Mouse (Mus musculus): ENCODE measurements around the gene Olfr985. TPM values are rescaled to one million over a fixed set of nuclear protein-coding genes. Genes with fewer than 3 reads are reported as not detected.

Olfr985 gene
- polyA plus RNA-seq (2012; ENCODE audit: insufficient read depth, low replicate concordance), result not detected in 2 replicates

- Histone ChIP-seq H3K4me3 (replicated peaks) (no peak within 1 kb of the TSS), H3K36me3 (replicated peaks; ENCODE audit: low read length) (no peaks in the 10 kb centered on the region), H3K9me3 (no peaks in the 10 kb centered on the region), H3K4me1 (no peaks in the 10 kb centered on the region), H3K27me3 (replicated peaks) (no peaks in the 10 kb centered on the region)
- no peak for TF ChIP-seq GATA1 (IDR thresholded peaks at IDR 0.05; ENCODE audit: borderline replicate concordance, low read length)
- no peak for TF ChIP-seq FLI1 (IDR thresholded peaks at IDR 0.05; ENCODE audit: low read length)
Observed at GRCm38 (mm10) chr9:40130084-40130483, at the start of gene Olfr985. TSS of gene Olfr985 (minus strand) at chr9:40130184.

- TF ChIP-seq GATA1 (IDR thresholded peaks at IDR 0.05; ENCODE audit: borderline replicate concordance, low read length), result no peak
- Histone ChIP-seq H3K4me3 (replicated peaks) (no peak overlapping the region), H3K9me3 (no peaks in the 10 kb centered on the region), H3K36me3 (replicated peaks; ENCODE audit: low read length) (no peaks in the 10 kb centered on the region), H3K4me1 (no peaks in the 10 kb centered on the region), H3K27me3 (replicated peaks) (no peaks in the 10 kb centered on the region)
Observed at GRCm38 (mm10) chr9:40177017-40177416, 47.0 kb upstream of the Olfr985 start.

DNA sequence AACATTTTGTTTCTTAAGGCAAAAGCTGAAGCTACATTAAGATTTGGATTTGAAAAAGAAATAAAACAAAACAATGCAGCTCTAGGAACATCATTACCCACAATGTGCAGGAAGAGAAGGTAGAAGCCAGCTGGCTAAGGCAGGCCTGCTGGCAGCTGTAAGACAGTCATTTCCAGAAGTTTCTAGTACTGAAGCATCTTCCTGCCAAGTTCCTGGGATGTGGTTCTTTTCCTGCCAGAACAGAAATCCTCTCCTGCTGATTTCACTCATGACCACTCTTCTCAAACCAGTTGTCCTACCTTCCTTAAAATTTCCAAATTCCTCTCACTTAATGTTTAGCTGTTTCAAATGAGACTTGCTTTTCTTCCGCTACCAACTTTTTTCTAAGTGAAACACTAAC is 36.5 kb upstream of the Olfr985 start:
- H3K36me3 ChIP-seq (replicated peaks; ENCODE audit: low read length), result no peaks in the 10 kb centered on the region
- no peaks in the 10 kb centered on the region for H3K27me3 ChIP-seq (replicated peaks)
- TF ChIP-seq FLI1 (IDR thresholded peaks at IDR 0.05; ENCODE audit: low read length) (no peak), GATA1 (IDR thresholded peaks at IDR 0.05; ENCODE audit: borderline replicate concordance, low read length) (no peak)
- no peaks in the 10 kb centered on the region for H3K4me1 ChIP-seq
- H3K4me3 ChIP-seq (replicated peaks), result no peak overlapping the region
- H3K9me3 ChIP-seq, result no peaks in the 10 kb centered on the region

- H3K36me3 ChIP-seq (replicated peaks; ENCODE audit: low read length), result no peaks in the 10 kb centered on the region
- TF ChIP-seq FLI1 (IDR thresholded peaks at IDR 0.05; ENCODE audit: low read length) (no peak), GATA1 (IDR thresholded peaks at IDR 0.05; ENCODE audit: borderline replicate concordance, low read length) (no peak)
- no peaks in the 10 kb centered on the region for H3K27me3 ChIP-seq (replicated peaks)
- H3K4me3 ChIP-seq (replicated peaks), result no peak overlapping the region
- no peaks in the 10 kb centered on the region for H3K4me1 ChIP-seq
- H3K9me3 ChIP-seq, result no peaks in the 10 kb centered on the region
Observed at GRCm38 (mm10) chr9:40155118-40155644, 25.2 kb upstream of the Olfr985 start.

DNA sequence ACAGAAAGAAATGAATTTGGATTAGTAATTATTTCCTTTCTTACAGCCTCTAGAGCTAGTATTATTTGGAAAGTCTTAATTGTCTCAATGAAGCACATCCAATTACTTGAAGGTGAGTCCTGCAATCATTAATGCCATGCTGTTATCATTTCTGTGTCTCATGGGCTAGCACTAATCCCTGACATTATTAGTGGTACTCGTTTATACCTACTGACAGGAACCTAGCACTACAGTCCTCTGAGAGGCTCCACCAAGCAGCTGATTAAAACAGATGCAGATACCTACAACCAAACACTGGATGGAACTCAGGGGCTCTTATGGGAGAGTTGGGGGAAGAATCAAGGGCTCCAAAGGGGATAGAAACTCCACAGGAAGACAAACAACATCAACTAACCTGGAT is 11.6 kb upstream of the Olfr985 start:
- TF ChIP-seq FLI1 (IDR thresholded peaks at IDR 0.05; ENCODE audit: low read length) (no peak), GATA1 (IDR thresholded peaks at IDR 0.05; ENCODE audit: borderline replicate concordance, low read length) (no peak)

DNA sequence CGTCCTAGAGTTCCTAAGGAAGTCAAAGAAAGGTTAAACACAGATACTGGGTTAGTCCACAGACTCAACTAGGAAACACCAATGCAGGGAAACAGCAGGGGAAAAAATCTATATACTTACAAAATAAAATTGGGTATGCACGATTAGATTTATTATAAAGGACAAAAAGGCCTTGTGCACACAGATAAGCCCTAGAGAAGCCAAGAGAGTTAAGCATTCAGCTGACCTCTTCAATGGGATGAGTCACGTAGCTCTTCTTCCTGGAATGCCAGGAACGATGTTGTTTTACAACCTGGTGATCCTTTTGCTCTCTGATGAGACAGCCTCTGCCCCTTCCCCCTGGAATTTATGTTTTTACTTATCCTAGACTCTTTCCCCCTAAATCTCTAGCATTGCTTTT is 9.5 kb upstream of the Olfr985 start:
- no peaks in the 10 kb centered on the region for H3K9me3 ChIP-seq
- no peaks in the 10 kb centered on the region for H3K4me1 ChIP-seq
- no peaks in the 10 kb centered on the region for H3K27me3 ChIP-seq (replicated peaks)
- no peaks in the 10 kb centered on the region for H3K36me3 ChIP-seq (replicated peaks; ENCODE audit: low read length)
- no peak for TF ChIP-seq FLI1 (IDR thresholded peaks at IDR 0.05; ENCODE audit: low read length)
- H3K4me3 ChIP-seq (replicated peaks), result no peak overlapping the region

More for the DNA sequence above, 11.6 kb upstream of the Olfr985 start:
- no peaks in the 10 kb centered on the region for H3K4me1 ChIP-seq
- no peaks in the 10 kb centered on the region for H3K9me3 ChIP-seq
- H3K4me3 ChIP-seq (replicated peaks), result no peak overlapping the region
- no peaks in the 10 kb centered on the region for H3K27me3 ChIP-seq (replicated peaks)
- no peaks in the 10 kb centered on the region for H3K36me3 ChIP-seq (replicated peaks; ENCODE audit: low read length)

GRCm38 (mm10) chr9:40136987-40137688 is 7.2 kb upstream of the Olfr985 start:
- Histone ChIP-seq H3K9me3 (no peaks in the 10 kb centered on the region), H3K27me3 (replicated peaks) (no peaks in the 10 kb centered on the region), H3K36me3 (replicated peaks; ENCODE audit: low read length) (no peaks in the 10 kb centered on the region), H3K4me1 (no peaks in the 10 kb centered on the region), H3K4me3 (replicated peaks) (peak overlapping the region; percentile 59)
- no peak for TF ChIP-seq GATA1 (IDR thresholded peaks at IDR 0.05; ENCODE audit: borderline replicate concordance, low read length)
- no peak for TF ChIP-seq FLI1 (IDR thresholded peaks at IDR 0.05; ENCODE audit: low read length)

DNA sequence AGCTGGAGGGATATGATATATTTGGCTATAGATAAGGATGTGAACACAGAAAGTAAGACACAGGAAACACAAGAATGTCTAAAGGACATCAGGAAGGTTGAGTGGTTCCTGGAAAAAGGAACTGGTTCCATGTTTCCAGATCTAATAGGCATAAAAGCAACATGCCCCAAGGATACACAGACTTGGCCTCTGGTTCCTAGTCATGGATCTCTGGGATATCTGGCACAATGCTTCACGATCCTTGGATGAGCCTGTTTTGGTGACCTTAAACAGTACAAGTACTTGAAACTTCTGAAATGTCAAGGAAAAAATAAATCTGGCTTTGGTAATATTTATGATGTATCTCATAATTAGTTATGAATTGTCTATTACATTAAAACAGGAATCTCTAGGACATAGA is 572 bp upstream of the Olfr985 start:
- TF ChIP-seq FLI1 (IDR thresholded peaks at IDR 0.05; ENCODE audit: low read length) (no peak), GATA1 (IDR thresholded peaks at IDR 0.05; ENCODE audit: borderline replicate concordance, low read length) (no peak)
- no peak overlapping the region for H3K4me3 ChIP-seq (replicated peaks)
- H3K4me1 ChIP-seq, result no peaks in the 10 kb centered on the region
- H3K9me3 ChIP-seq, result no peaks in the 10 kb centered on the region
- H3K27me3 ChIP-seq (replicated peaks), result no peaks in the 10 kb centered on the region
- H3K36me3 ChIP-seq (replicated peaks; ENCODE audit: low read length), result no peaks in the 10 kb centered on the region

DNA sequence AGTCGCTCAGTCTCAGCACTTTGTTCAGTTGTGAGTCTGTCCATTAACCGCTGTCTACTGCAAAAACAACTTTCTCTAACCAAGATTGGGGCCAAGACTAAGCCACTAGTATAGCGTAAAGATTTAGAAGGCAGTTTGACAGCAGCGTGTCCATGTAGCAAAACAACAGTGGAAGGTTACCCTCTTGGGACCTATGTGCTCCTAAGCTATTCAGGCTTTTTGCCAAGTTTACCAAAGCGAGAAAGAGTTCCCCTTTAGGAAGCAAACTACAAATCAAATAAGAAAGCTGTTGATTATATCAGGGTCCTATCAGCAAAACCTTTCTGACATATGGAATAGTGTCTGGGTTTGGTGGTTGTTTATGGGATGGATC is 12.7 kb downstream of the Olfr985 start:
- Histone ChIP-seq H3K4me3 (replicated peaks) (peak overlapping the region; percentile 17), H3K4me1 (no peaks in the 10 kb centered on the region), H3K36me3 (replicated peaks; ENCODE audit: low read length) (no peaks in the 10 kb centered on the region), H3K9me3 (no peaks in the 10 kb centered on the region), H3K27me3 (replicated peaks) (no peaks in the 10 kb centered on the region)
- TF ChIP-seq GATA1 (IDR thresholded peaks at IDR 0.05; ENCODE audit: borderline replicate concordance, low read length) (no peak), FLI1 (IDR thresholded peaks at IDR 0.05; ENCODE audit: low read length) (no peak)

GRCm38 (mm10) chr9:40116645-40117286 is 13.2 kb downstream of the Olfr985 start:
- H3K9me3 ChIP-seq, result no peaks in the 10 kb centered on the region
- TF ChIP-seq FLI1 (IDR thresholded peaks at IDR 0.05; ENCODE audit: low read length) (no peak), GATA1 (IDR thresholded peaks at IDR 0.05; ENCODE audit: borderline replicate concordance, low read length) (no peak)

More at GRCm38 (mm10) chr9:40116645-40117286, 13.2 kb downstream of the Olfr985 start:
- H3K4me3 ChIP-seq (replicated peaks), result peak overlapping the region; percentile 17
- no peaks in the 10 kb centered on the region for H3K4me1 ChIP-seq
- no peaks in the 10 kb centered on the region for H3K36me3 ChIP-seq (replicated peaks; ENCODE audit: low read length)
- no peaks in the 10 kb centered on the region for H3K27me3 ChIP-seq (replicated peaks)

Measured in megakaryocyte, embryonic 14.5 days (primary cell).